Mouse (Mus musculus) megakaryocyte progenitor cell, adult 5-6 weeks (primary cell): ENCODE results near the gene Cadm1. TPM values are rescaled to one million over a fixed set of nuclear protein-coding genes. Genes with fewer than 3 reads are reported as not detected.

ENCODE experiments used
- ATAC-seq: replicated peaks from 2 replicates; pipeline ENCODE4 v1.8.0; 2016; ENCODE audit warnings: mild to moderate bottlenecking, moderate TSS enrichment, inconsistent platforms; ENCODE audit not compliant: poor library complexity
- total RNA-seq, 2 experiments: library from RNA; stranded (forward) in 1 of 2; stranded (reverse) in 1 of 2; fragments of 157-497, 149-512 nt in 1 of 2; fragments of 200-1000 nt in 1 of 2; gene quantifications; 2 replicates each; pipeline versions ENCODE4 v1.2.3 to v1.2.4; 2015 to 2017

The Cadm1 gene
- total RNA-seq, 2 experiments from 2014 or later, result 0.15 to 1.5 TPM

DNA sequence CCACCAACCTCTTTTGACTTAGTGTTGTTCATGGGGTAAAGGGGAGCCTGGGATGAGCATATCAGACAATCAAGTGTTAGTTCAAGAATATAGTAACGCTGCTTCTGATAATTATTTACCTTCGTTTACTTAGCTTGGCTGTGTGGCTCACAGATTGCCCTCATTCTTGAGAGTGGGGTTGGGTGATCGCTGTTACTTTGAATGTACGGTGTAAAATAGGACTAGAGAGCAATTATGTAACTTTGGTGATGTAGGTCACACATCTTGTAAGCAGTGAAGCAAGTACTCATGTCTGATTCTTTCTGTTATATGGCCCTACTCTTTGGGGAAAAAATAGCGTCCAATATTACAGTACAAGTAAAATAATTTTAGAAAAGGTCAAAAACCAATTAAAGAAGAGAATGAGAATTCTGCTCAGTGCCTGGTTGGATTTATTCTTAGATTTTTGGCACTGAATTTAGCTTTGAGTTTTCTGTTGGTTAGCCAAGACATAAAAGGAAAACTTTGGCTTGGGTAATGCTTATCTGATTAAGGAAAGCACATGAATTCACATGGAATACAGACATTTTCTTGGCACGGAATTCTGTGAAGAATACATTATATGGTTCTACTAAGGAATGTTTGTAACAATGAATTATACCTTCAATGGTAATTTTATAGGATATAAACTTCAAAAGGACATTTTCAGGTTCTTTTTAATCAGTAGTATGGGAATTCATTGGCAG, 129.6 kb downstream of the Cadm1 start:
- ATAC-seq, result no peak

GRCm38 (mm10) chr9:47661611-47662010, 131.6 kb downstream of the Cadm1 start:
- no peak for ATAC-seq

DNA sequence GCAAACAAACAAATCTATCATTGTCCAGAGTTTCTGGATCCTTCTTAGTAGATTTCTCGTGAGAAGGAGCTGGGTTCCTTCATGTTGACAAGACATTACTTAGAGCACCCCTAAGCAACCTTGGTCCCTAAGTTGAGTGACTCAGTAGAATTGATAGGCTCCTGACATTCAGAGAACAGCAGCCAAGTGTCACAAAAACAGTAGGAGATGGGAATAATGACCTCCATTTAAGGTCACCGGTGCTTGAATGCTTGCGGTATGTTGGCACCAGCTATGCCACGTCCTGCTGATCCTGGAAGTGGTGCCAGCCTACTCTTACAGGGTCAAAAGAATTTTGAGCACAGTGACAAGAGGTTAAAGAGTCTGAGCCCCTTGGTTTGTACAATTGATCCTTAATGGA, 139.2 kb downstream of the Cadm1 start:
- no peak for ATAC-seq

- ATAC-seq, result no peak
These were observed 141.6 kb downstream of the Cadm1 start for GRCm38 (mm10) chr9:47671617-47672016.

DNA sequence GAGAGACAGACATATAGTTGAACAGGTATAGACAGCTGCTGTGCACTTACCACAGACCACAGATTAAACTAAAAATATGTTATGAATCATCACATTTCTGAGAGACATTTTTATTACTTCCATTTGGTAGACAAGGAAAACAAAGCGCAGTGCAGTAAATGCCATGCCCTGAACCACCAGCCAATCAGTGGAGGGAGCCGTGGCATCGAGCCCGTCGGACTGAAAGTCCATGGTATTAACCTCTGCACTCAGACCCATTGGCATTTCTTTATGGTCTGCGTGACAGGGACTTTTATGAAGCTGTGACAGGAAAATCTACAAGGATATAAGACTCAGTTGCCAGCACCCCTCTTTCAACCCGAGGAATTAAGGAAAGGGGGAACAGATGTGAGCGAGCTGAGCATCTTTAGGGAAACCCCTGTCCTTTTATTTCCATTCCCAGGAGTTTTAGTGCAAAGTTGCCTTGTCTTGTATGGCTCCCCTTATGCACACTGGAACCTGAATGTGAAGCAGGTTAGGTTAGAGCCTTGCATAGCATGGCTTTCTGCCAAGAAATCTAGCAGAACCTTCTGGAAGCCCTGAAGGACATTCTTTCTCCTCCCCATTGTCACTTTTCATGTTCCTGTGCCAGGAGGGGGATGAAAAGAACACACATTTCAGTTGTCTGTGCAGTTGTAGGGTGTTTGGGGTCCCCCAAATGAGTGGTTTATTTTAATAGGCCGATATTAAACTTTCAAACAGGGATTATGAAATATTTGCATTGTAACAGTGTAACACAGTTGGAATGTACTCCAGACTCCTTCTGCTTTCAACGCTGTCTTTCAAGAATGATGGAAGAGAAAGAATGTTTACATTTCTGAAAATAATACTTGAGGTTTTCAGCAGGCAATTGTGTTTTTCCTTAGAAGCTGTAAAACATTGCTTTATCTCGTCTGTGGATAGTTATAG, 145.1 kb downstream of the Cadm1 start:
- ATAC-seq, result no peak

DNA sequence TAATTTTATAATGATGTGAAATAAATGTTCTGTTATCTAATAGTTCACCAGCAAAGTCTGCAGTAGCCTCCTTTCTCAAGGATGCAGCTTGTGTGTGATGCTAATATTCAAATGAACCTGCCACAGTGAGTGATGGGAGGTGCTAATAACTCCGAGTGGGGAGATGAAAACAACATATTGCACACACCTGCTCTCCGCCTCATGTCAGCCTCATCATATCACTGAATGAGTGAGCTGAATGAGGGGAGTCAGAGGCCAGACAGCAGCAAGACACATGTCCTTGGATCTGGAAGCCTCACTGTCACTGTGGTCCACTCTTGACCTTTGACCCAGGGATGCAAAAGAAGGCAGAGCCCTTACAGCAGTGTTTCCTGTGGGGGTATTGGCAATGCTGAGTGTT, 156.9 kb downstream of the Cadm1 start:
- ATAC-seq, result no peak

DNA sequence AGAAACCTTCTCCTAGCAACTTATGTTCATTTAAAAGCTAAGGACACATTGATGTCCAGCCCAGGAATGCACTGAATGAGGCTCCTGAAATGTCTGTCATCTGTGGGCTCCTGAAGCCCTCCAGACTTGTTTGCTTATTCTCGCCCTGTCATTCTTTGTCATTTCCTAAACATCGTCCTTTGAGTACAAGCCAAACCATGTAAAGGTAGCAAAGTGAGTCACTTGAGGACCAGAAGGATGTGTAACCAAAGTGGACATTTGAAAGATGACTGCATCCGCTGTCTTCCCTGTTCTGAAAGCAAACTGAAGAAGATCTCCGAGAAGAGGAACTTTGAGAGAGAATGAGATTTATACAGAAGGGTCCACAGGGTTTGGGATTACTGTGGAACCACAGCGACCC, 157.6 kb downstream of the Cadm1 start:
- no peak for ATAC-seq

DNA sequence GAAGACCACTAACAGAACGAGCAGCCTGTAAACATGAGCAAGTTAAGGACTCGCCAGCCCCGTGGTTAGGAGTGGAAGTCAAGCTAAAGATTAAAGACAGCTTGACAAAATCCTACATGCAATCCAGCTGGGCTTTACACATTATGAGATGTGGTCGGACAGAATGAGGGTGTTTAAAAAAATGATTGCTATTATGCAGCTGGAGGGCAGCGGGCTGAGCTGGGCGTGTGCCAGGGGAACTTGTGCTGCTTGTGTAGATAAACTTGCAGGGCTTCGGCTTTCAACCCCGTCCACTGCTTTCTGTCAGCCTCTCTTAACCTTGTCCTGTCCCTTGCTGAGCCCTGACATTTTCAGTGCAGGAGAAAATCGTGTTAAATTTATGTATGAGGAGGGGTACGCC, 158.3 kb downstream of the Cadm1 start:
- peak; percentile 37 for ATAC-seq

- ATAC-seq, result no peak
These were observed 162.9 kb downstream of the Cadm1 start for GRCm38 (mm10) chr9:47692911-47693310.

- ATAC-seq, result peak; percentile 66
These were observed 169.1 kb downstream of the Cadm1 start for GRCm38 (mm10) chr9:47699026-47699425.

- no peak for ATAC-seq
These were observed 170.0 kb downstream of the Cadm1 start for GRCm38 (mm10) chr9:47700021-47700420.

- ATAC-seq, result no peak
These were observed 173.3 kb downstream of the Cadm1 start for GRCm38 (mm10) chr9:47703026-47703876.

DNA sequence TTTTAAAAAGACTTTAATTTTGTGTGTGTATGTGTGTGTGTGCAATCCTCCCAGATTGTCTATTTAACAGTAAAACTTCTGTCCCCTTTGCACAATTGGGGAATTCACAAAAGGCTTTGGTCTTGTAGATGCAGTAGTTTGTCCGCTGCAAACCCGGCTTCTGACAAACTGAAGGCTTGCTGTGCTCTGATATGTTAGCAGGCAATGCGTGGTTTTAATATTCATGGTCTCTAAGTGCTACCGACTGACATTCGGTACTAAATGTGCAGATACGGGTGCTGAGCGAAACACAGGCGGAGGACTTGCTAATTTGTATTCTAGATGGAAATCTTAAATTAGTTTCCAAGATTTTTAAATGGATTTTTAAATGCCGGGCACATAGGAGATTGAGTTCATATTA, 176.4 kb downstream of the Cadm1 start:
- no peak for ATAC-seq

- ATAC-seq, result no peak
These were observed 177.4 kb downstream of the Cadm1 start for GRCm38 (mm10) chr9:47707326-47707725.

DNA sequence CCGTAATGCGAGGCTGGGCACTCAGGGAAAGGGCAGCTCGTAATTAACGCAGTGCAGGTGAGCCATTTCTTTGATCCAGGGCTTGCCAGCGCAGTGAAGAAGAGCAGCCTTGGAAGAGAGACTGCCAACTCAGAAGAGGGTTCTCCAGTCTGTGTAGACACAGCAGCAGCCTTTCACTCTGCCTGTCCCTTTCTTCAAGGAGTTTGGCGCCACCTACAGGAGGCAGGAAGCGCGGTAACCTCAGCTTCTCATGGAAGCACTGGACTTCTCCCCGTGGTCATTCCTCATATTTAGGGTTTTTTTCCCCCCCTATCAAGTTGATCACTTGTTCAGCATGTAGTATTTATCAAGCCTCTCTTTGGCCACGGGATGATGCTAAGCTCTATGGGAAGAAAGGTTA, 178.3 kb downstream of the Cadm1 start:
- peak; percentile 74 for ATAC-seq

DNA sequence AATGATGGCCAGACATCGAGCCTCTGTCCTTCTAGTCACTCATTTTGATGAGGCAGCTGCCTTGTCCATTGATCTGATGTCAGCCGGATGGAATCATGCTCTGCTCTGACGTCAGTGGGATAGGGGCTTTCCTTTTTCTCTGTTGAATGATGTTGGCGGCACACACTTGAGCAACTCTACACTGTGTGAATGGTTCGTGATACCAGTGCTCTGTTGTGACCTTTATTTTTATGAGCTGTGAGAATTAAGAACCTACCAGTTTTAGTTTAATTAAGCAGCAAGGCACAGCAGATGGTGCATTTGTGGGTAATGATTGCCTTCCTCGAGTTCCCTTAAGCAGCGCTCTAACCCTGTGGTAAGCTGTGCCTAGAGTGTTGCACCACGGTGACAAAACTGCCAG, 181.0 kb downstream of the Cadm1 start:
- no peak for ATAC-seq

- no peak for ATAC-seq
These were observed 184.6 kb downstream of the Cadm1 start for GRCm38 (mm10) chr9:47714541-47714940.

- no peak for ATAC-seq
These were observed 185.4 kb downstream of the Cadm1 start for GRCm38 (mm10) chr9:47715415-47715814.

GRCm38 (mm10) chr9:47716883-47717282, 186.9 kb downstream of the Cadm1 start:
- ATAC-seq, result no peak

DNA sequence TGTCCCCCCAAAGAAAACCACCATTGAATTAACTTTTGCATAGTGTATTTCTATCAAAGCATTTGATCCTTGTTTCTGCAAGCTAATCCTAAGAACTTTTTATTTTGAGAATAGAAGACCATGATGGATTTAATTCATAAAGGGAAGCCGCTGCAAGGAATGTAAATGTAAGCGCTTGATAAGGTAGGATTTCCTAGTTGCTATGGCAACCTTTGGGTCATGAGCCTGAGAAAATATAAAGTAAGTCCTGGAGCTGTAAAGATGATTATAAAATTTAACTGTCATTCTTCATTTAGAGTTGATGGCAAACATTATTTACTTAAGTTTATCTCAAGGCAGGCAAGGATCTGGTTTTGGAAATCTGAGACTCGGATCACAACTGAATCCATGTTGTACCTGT, 197.6 kb downstream of the Cadm1 start:
- no peak for ATAC-seq

DNA sequence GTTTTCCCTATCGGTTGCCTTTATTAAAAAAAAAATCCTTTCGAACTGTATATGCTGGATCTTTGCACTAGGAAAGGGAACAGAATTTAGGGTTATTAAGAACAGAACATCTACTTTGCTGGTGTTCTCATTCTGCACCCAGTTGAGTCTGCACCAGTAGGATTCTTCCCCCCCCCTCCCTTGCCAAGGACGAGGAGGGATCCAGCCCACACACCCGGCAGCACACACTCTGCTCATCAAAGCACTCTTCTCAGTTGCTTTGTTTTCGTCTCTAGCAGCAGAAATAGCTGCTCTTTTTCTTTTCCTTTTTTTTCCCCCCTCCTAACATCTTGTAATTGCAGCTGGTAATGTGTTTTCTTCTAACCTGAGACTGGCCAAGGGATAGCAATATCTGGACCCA, 198.9 kb downstream of the Cadm1 start:
- no peak for ATAC-seq
